Mouse (Mus musculus): Measurements from ENCODE around the gene Gm11487.
"Not testable (repeated sequence)": the region's sequence is repeated elsewhere in the genome, so short reads cannot be mapped to it uniquely, and the experiment has no call there.

The Gm11487 gene

DNA sequence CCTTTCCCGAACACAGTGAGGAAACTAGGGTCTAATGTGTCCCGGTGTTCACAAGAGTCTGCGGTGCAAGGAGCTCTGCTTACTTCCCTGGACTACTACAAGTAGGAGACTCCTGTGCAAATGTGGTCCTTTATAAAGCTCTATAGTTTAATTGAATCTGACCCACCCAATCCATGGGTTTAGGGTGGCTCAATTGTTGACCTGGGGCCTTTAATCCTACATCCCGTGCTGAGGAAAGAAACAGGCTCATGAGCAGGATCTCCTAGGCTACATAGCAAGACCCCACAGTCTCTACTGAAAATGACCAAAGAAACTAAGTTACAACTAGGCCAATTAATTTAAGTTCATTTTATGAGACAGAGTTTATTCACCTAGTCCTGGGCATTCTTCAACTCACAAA lies at the start of gene Gm11487:
Gm11487 (minus strand) TSS at position 101 of the 400 bp plus-strand sequence.
- not testable (repeated sequence) for DNase-seq (ENCODE audit: low spot score in 2 of 2)

DNA sequence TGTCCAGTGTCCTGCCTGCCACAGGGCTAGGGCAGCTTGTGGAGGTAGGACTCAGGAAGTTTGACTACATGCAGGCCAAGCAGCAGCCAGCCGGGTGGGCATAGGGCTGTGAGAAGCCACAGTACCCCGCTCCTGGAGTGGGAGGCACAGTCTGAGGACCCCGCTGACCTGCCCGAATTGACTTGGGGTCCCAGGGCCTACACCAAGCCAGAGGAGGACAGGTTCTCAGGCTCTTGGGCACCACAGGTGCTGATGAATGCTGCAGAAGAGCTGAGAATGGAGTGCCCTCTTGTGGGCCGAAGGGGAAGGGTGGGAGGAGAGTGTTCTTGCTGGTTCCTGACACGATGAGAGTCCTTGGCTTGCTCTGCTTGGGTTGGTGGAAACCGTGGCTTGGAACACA lies 39.8 kb upstream of the Gm11487 start:
- DNase-seq (ENCODE audit: low spot score in 2 of 2), result peak in 1 of 2 experiments; percentile 8

DNA sequence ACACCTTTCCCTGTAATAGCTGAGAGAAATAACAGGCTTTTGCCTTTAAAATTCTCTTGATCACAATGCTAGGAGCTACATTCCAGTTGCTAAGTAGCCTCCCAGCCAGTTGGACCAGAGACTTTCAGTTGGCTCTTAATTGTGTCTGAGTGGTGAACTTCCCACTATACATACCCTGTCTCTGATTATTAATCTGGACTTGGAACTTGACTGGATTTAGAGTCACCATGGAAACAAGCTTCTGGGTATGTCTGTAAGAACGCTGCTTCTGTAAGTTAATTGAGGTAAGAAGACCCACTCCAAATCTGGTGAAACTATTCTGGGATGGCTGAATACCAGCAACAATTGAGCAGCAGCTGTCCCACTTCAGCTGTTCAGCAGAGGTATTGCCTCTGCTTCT lies 37.7 kb upstream of the Gm11487 start:
- DNase-seq (ENCODE audit: low spot score in 2 of 2), result no peak

DNA sequence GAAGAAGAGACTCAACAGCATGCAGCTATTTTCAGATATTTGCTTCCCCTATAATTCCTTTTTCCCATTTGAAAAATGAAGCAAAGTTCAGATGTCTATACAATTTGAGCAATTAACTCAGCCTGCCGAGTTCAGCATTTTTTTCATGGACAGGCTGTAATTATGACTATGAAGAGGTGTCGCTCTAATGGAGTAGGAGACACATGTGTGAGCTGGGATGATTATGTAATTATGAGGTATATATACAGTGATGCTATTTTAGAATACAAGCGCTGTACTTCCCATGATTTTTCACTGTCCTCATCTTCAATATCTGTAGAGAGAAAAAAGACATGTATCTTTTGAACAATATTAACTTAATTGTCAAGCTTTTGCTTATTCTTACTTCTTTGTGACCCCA lies 21.0 kb upstream of the Gm11487 start:
- DNase-seq (ENCODE audit: low spot score in 2 of 2), result peak in 1 of 2 experiments; percentile 22

DNA sequence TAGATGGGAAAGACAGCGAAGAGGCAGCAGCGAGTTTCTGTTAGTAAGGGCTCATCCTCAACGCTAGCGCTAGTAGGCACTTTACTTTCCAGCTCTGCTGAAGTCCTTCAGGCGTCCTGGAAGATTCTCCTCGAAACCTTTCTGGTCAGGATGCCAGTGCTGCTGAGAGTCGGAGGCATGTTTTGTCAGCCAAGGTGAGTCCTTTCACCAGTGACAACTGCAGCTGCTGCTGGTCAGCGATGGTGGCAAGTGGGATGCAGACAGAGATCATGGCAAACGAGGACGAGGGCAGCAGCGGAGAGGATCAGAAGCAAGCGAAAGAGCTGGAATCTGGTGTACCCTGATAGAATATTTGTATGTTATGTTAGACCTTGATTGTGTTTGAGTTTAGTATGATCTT lies 18.2 kb upstream of the Gm11487 start:
- DNase-seq (ENCODE audit: low spot score in 2 of 2), result no peak

DNA sequence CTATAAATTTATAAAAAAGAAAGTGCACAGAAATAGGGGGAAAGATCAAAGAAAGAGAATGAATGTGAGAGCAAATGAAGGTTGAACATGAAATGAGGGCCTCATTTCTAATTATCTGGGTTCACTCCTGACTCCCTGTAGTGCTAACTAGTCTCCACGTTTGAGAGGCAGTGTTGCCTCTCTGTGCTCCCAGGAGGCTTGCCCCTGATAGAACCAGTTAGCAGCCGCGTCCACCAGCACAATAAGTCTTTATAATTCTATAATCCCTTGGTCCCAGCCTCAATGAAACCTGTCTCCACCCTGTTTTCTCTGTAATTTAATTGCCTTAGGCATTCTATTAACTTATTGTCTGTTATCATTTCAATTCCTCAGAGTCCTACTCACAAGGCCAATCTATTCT lies 38.3 kb downstream of the Gm11487 start:
- DNase-seq (ENCODE audit: low spot score in 2 of 2), result no peak

Data from left cerebral cortex, adult 9 months (tissue).